Mouse (Mus musculus) liver, embryonic 14.5 days (tissue): ENCODE measurements around the gene Appl1. TPM values are rescaled to one million over a fixed set of nuclear protein-coding genes. Genes with fewer than 3 reads are reported as not detected.
A peak's percentile ranks its signal among the peaks of the same experiment; 100 is the strongest.
"Not testable (repeated sequence)": the region's sequence is repeated elsewhere in the genome, so short reads cannot be mapped to it uniquely, and the experiment has no call there.

Source experiments
- ATAC-seq: fragments of 200-750 bp; cut with Nextera tagmentation; 2 replicates; pipeline ENCODE4 v1.8.0; 2017; ENCODE audit warnings: moderate number of reproducible peaks, mild to moderate bottlenecking, moderate library complexity; ENCODE audit not compliant: insufficient read depth
- DNase-seq, 3 experiments: peaks; one replicate each; pipeline ENCODE4 v3.0.0-alpha.2; 2012 to 2013; ENCODE audit warnings: low read depth in 3 of 3, low spot score in 3 of 3
- H3K27ac ChIP-seq: fragments of 300-500 bp; sonication (generic); 2 replicates; pipeline ENCODE4 v1.5.1; 2014; ENCODE audit warnings: moderate library complexity, mild to moderate bottlenecking, control low read depth, inconsistent platforms
- H3K27me3 ChIP-seq: fragments of 300-500 bp; sonication (generic); 2 replicates; pipeline ENCODE4 v1.6.1; 2014; ENCODE audit warnings: mild to moderate bottlenecking, low read length, moderate library complexity; ENCODE audit not compliant: control insufficient read depth, insufficient read depth
- H3K36me3 ChIP-seq: fragments of 300-500 bp; sonication (generic); replicated peaks from 2 replicates; pipeline ENCODE4 v1.6.1; 2014; ENCODE audit warnings: low read depth; ENCODE audit not compliant: control insufficient read depth, insufficient read depth
- H3K4me1 ChIP-seq, 2 experiments: fragments of 200-500 bp in 1 of 2; fragments of 300-500 bp in 1 of 2; sonication (generic) in 1 of 2; replicated peaks; 2 replicates each; pipeline ENCODE4 v1.6.1; 2012 to 2014; ENCODE audit warnings: antibody characterized with exemption in 1 of 2, inconsistent platforms in 1 of 2, low read length in 1 of 2; ENCODE audit not compliant: control insufficient read depth in 2 of 2, insufficient read depth in 2 of 2
- H3K4me2 ChIP-seq: fragments of 300-500 bp; sonication (generic); 2 replicates; pipeline ENCODE4 v1.6.1; 2014; ENCODE audit warnings: low read depth, mild to moderate bottlenecking, control low read depth, moderate library complexity
- H3K4me3 ChIP-seq, 2 experiments: fragments of 200-500 bp in 1 of 2; fragments of 300-500 bp in 1 of 2; sonication (generic) in 1 of 2; 2 replicates each; pipeline ENCODE4 v1.5.1; 2012 to 2014; ENCODE audit warnings: low read depth in 2 of 2, low read length in 2 of 2, mild to moderate bottlenecking in 2 of 2, control low read depth in 1 of 2, inconsistent platforms in 1 of 2, moderate library complexity in 1 of 2; ENCODE audit not compliant: insufficient read depth in 1 of 2
- H3K9ac ChIP-seq: fragments of 300-500 bp; sonication (generic); replicated peaks from 2 replicates; pipeline ENCODE4 v1.6.1; 2014; ENCODE audit warnings: mild to moderate bottlenecking, control low read depth, moderate library complexity
- H3K9me3 ChIP-seq: fragments of 300-500 bp; sonication (generic); 2 replicates; pipeline ENCODE4 v1.6.1; 2016; ENCODE audit warnings: low read length, mixed read lengths; ENCODE audit not compliant: control insufficient read depth
- CTCF ChIP-seq: IDR thresholded peaks from 2 replicates; pipeline ENCODE4 v1.5.1; 2016; ENCODE audit warnings: antibody characterized with exemption, low read depth, control low read depth
- EP300 ChIP-seq: IDR thresholded peaks from 2 replicates; pipeline ENCODE4 v1.6.1; 2016; ENCODE audit warnings: antibody characterized with exemption, low read depth
- WGBS: fragments of 180-500 bp; shearing (Covaris S2); extraction: QIAGEN DNeasy Blood & Tissue Kit; methylation state at CpG from one replicate; pipeline ENCODE4 v1.1.7; 2014; ENCODE audit not compliant: insufficient replicate concordance; 5-methylcytosine and 5-hydroxymethylcytosine counted together
- polyA plus RNA-seq, 2 experiments: library from polyadenylated mRNA; depleted of rRNA in 1 of 2; stranded (reverse) in 1 of 2; unstranded in 1 of 2; fragments of >200 nt; fragmentation: Nextera tagmentation in 1 of 2; extraction: Ambion mirVana in 1 of 2; gene quantifications; 2 replicates each; pipeline versions ENCODE4 v1.2.1 to v1.2.3; 2012 to 2014

Gene Appl1
- polyA plus RNA-seq, 2 experiments = 2.1 to 5.4 TPM

DNA sequence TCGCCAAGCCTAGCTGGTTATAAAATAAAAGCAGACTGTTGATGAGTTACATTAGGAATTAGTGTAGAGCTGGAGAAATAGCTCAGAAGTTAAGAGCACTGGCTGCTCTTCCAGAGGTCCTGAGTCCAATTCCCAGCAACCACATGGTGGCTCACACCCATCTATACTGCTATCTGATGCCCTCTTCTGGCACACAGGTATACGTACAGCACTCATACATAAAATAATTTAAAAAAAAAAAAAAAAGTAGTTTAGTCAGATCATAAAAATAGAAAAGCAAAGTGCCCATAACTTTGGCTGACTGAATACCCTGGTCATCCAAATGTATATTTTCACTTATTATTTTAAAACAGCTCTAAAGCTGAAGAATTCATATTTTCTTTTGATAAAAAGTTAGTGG lies 2.1 kb upstream of the Appl1 start:
- no peak for ATAC-seq
- no peaks in the 10 kb centered on the region; the same call in 1 of the 2 replicates for H3K27me3 ChIP-seq
- H3K4me3 ChIP-seq = no peak overlapping the region
- TF ChIP-seq EP300 (no peak), CTCF (peak; percentile 21; the same call in 1 of the 2 replicates)
- H3K36me3 ChIP-seq = no peaks in the 10 kb centered on the region
- no peak overlapping the region for H3K27ac ChIP-seq
- H3K4me2 ChIP-seq = no peak overlapping the region
- WGBS = 66% methylated on average over 2 of the region's 2 CpGs
- no peak for DNase-seq
- no peaks in the 10 kb centered on the region for H3K9me3 ChIP-seq
- H3K9ac ChIP-seq = no peak overlapping the region
- H3K4me1 ChIP-seq = peaks cover 0 to 2% of the 10 kb centered on the region in 2 experiments; a peak in 2 of 4 replicates

DNA sequence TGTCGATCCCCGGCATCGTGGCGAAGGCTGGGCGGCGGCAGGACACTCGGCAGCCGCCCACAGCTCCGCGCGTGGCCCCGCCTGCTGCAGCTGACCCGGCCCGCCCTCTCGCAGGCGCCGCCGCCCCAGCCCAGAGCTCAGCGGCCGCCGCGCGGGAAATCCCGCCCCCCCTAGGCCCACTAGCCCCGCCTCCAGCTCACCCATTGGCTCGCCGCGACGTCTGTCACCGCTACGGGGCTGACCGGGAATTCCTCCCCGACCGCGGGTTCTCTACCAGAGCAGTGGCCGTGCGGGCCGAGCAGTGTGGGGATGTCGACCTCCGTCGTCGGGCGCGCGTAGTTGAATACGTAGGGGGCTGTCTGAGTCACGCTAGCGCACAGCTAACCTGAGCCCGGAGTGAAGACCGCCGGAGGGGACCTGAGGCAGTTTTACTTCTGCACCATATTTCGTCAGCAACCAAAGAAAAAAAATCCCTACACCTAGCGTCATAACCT lies 546 bp downstream of the Appl1 start:
- no peak for TF ChIP-seq EP300
- TF ChIP-seq CTCF = no peak
- Histone ChIP-seq H3K4me1 (peaks cover 0 to 6% of the 10 kb centered on the region in 2 experiments; a peak in 2 of 4 replicates), H3K4me2 (peak overlapping the region; percentile 98), H3K27ac (no peak overlapping the region), H3K4me3 (peak overlapping the region; percentile 80 to 83), H3K27me3 (no peaks in the 10 kb centered on the region; the same call in 1 of the 2 replicates), H3K9ac (peak overlapping the region; percentile 71), H3K9me3 (no peaks in the 10 kb centered on the region), H3K36me3 (no peaks in the 10 kb centered on the region)
- under 1% methylated on average over 34 of the region's 53 CpGs for WGBS
- ATAC-seq (peak; percentile 98), DNase-seq (peak; percentile 79 to 83 (median 80))

DNA sequence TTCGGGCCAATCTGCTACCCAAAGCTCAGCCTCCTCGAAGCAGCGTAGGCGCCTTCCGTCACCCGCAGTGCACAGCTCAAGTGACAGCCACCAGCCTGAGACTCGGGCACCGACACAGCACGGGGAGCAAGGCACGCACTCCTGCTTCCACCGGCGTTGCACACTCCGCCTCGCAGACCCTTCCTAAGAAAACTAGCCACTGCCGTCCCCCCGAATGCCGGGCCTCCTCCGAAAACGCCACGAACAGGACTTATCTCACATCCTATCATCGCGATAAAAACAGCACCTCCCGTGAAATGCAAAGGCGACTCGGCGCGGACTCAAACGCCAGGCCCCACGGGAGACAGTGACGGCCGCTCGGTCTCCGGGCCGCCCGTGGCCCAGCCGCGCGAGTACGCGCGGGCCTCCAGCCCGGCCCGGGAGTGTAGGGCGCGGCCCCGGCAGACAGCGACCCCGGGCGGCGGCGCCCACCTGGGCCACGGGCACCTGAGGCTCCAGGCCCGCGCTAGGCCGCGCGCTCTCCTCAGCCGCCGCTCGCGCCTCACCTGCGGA lies 1.1 kb downstream of the Appl1 start:
- no peaks in the 10 kb centered on the region for H3K9me3 ChIP-seq
- no peaks in the 10 kb centered on the region for H3K36me3 ChIP-seq
- ATAC-seq = peak; percentile 74
- H3K9ac ChIP-seq = peak overlapping the region; percentile 71
- no peak overlapping the region for H3K27ac ChIP-seq
- peak overlapping the region; percentile 98 for H3K4me2 ChIP-seq
- H3K27me3 ChIP-seq = no peaks in the 10 kb centered on the region; the same call in 1 of the 2 replicates
- WGBS = under 1% methylated on average over 62 of the region's 62 CpGs
- H3K4me1 ChIP-seq = peaks cover 0 to 6% of the 10 kb centered on the region in 2 experiments; a peak in 2 of 4 replicates
- DNase-seq = no peak
- TF ChIP-seq CTCF (no peak), EP300 (no peak)
- peak overlapping the region; percentile 80 to 83 for H3K4me3 ChIP-seq

DNA sequence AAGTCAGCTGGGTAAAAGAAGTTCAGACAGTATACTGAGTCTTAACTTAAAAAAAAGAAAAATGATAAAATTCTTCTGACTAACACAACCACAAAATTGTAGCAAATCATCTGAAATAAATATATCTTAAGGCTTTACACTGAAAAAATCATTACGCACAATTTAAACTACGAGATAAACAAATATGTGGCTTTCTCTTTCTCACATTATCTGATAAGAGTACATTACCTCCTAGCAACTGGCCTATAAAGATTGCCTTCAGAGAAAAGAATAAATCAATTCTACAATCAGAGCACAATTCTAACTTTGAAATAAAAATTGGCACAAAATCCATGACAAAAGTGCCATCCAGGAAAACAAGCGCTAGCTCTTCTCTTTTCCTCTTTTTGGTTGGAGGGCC lies 1.9 kb downstream of the Appl1 start:
- Histone ChIP-seq H3K36me3 (no peaks in the 10 kb centered on the region), H3K27me3 (no peaks in the 10 kb centered on the region; the same call in 1 of the 2 replicates), H3K4me1 (peaks cover 0 to 6% of the 10 kb centered on the region in 2 experiments; a peak in 2 of 4 replicates), H3K27ac (no peak overlapping the region), H3K9ac (peak overlapping the region; percentile 71; the same call in 1 of the 2 replicates), H3K9me3 (no peaks in the 10 kb centered on the region), H3K4me3 (peak overlapping the region in 1 of 2 experiments; percentile 83; a peak in 2 of 4 replicates), H3K4me2 (peak overlapping the region; percentile 98)
- ATAC-seq (no peak), DNase-seq (no peak)
- TF ChIP-seq CTCF = no peak
- no peak for TF ChIP-seq EP300
- 41% methylated on average over 3 of the region's 3 CpGs for WGBS

DNA sequence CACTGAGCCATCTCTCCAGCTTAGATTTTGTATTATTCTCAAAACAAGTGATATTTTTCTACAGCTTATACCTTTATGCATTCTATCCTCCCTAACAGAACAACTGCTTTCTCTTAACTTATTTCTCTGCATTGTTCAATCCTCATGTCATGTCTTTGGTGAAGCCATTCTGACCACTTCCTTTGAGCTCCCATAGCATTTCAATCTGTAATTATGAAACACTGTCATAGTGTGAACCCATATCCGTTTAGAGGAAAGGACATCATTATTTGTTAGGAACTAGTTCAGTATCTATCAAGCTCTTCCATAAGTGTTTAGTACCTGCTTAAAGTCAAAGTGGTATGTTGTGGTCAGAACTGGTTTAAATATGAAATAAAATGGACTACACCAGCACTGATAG lies 10.5 kb downstream of the Appl1 start:
- Histone ChIP-seq H3K36me3 (no peaks in the 10 kb centered on the region), H3K4me3 (no peak overlapping the region), H3K27me3 (no peaks in the 10 kb centered on the region), H3K4me1 (no peaks in the 10 kb centered on the region), H3K9ac (no peak overlapping the region), H3K9me3 (no peaks in the 10 kb centered on the region), H3K27ac (no peak overlapping the region), H3K4me2 (no peak overlapping the region)
- no peak for TF ChIP-seq CTCF
- no peak for TF ChIP-seq EP300
- ATAC-seq (no peak), DNase-seq (no peak)
- WGBS = 48% methylated on average over 1 of the region's 1 CpGs

DNA sequence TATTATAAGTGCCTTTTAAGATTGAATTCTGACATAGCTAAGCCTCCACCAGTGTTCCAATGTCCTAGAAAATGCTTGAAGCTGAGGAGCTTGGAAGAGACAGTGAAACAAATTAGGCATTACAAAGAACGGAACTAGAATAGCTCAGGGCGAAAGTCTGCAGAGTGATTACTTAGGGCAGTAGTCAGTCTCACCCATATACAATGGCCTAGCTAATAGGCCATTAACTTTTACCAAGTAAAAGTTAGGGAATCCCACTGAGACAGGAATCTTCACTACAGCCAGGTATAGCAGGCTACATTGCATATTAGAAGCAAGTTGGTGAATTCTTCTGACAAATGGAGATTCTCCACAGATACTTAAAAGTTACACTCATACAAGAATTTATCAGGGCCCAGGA lies 14.9 kb downstream of the Appl1 start:
- H3K27me3 ChIP-seq, DNase-seq, H3K9me3 ChIP-seq, H3K4me2 ChIP-seq, H3K27ac ChIP-seq, ATAC-seq, H3K4me1 ChIP-seq, H3K36me3 ChIP-seq, H3K9ac ChIP-seq, H3K4me3 ChIP-seq: not testable (repeated sequence)
- 83% methylated on average over 2 of the region's 2 CpGs for WGBS
